Mouse (Mus musculus) Muller cell, postnatal 12 days (primary cell): ENCODE data around the gene Ralgps1.
A peak's percentile ranks its signal among the peaks of the same experiment; 100 is the strongest.

Experiments used
- DNase-seq: peaks from one replicate; pipeline ENCODE4 v3.0.0-alpha.2; 2015; ENCODE audit errors: inconsistent ontology term

Gene Ralgps1

DNA sequence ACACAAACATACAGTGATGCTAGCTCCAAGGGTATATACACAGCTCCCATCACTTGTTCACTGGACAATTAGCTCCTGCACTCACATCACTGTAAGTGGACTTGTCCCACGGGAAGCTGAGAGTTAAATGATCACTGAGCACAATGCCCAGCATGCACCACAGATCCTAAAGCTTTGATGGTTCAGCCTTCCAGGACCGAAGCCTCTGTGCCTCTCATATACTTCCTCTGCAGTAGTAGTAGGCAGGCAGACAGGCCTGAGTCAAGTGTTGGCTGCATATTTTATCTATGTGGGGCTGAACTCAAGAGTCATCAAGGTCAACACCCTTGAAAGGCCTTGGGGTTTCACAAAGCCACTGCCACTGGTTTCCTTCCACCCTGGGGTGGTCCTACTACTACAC, 49.6 kb downstream of the Ralgps1 start:
- no peak for DNase-seq

DNA sequence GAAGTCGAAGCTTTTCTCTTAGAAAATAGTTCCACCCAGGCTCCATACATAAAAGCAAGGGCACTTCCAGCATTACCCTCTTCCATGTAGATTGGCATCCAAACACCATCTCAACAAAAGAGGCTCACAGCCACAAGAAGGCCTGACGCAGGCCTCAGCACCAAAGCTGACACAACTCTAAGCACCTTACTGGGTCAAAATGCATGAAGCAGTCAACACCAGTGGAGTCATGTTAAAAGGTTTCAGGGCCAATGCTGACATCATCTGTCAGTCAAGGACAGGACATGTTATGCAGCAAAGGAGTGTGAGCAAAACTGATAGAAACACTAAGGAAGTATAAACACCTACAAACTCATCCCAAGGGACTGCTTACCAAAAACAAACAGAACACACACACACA, 50.3 kb downstream of the Ralgps1 start:
- no peak for DNase-seq

DNA sequence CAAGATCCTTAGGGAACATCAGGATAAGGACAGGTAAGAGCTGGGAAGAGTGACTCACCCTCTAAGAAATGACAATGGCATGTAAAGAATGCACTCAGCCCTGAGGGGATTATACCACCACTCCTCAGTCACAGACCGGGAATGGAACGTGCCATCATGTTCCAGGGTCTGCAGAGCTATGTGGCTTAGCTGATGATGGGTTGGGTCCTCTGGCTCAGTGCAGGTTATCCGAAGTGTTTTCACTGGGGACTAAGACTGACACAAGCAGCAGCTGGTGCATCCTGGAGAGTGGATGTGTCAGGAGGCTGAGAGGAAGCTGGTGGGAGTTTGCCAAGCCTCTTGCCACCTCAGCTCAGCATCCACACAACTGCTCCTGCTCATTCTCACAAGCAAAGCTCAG, 50.7 kb downstream of the Ralgps1 start:
- peak; percentile 26 for DNase-seq

DNA sequence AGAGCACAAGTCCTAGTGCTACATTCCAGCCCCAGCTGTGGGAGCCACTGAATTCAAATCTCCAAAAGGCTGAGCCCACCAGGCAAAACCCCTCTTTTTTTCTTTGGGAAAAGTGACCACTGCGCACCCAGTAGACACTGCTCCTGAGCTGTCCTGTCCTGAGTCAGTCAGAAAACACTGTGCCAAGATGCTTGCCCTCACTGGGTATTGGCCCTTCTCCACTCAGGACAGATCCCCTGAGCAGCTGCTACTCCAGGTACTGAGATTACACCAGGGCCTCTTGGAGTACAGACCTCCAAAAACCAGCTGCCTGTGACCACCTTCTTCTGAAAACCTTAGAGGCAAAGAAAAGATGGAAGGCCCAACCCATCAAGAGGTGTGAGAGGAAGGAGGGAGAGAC, 51.4 kb downstream of the Ralgps1 start:
- DNase-seq: no peak

DNA sequence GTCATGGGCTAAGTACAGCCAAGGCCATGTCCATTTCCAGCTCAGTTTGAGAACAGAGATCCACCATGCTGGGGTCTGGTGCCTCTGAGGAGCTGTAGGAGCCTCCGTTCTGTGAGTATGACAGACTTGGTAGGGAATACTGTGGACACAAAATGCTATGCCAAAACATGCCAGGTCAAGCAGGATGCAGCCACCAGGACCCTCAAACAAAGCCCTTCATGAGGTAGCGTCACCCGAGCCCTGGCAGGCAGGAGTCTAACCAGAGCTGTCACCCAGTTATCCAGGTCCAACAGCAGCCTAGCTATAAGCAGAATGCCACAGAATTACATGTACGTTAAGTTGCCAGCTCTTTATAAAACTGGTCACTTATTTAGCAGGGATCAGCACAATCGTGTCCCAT, 51.8 kb downstream of the Ralgps1 start:
- DNase-seq: no peak

DNA sequence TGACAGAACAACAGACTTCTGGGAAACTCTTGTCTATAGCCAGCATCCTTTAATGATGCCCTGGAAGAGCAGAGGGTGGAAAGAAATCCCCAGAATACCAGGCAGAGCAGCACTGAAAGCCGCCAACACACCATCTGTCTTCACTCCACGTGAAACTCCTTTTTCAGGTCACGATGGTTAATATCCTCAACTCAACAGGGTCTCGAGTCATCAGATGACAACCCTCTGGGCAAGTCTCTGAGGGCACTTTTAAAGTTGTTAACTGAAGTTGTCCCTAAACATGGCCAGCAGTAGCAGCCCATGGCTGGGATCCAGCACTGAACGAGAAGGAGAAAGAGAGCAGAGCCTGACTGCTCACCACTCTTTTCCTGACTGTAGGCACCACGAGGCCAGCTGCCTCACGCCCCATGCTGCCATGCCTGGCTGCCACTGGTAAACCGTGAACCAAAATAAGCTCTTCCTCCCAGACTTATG, 52.8 kb downstream of the Ralgps1 start:
- peak; percentile 46 for DNase-seq

DNA sequence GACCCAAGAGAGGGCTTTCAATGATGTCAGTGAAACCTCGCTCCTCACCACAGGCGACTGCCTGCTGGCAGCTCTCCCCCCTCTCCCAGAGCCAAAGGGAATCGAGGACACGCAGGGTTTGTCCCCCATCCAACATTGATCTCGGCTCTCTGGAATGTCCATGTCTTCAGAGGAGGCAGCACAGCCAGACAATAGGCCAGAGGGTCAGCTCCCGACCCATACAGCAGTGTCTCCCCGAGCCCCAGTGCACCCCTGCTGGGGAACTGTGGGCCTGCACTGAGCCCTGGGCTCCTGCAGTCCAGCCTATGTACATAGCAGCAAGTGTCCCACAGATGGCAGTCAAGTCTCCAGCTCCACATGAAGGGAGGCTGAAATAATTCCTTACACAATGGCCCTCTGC, 54.8 kb downstream of the Ralgps1 start:
- peak; percentile 99 for DNase-seq

DNA sequence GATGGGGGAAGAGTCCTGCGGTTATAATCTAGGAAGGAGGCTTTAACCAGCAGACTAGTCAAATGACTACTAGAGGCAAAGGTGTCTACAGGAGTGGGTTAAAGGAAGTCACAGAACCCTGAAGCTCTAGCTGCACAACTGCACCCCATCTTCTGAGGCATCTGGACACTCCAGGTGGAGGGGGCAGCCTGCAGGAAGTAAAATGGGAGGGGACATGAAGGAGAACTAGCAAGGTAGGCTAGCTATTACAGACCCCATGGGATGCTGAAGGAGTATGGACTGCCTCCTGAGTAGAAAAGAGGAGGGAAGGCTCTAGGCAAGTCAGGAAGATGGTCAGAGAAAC, 55.3 kb downstream of the Ralgps1 start:
- DNase-seq: no peak

DNA sequence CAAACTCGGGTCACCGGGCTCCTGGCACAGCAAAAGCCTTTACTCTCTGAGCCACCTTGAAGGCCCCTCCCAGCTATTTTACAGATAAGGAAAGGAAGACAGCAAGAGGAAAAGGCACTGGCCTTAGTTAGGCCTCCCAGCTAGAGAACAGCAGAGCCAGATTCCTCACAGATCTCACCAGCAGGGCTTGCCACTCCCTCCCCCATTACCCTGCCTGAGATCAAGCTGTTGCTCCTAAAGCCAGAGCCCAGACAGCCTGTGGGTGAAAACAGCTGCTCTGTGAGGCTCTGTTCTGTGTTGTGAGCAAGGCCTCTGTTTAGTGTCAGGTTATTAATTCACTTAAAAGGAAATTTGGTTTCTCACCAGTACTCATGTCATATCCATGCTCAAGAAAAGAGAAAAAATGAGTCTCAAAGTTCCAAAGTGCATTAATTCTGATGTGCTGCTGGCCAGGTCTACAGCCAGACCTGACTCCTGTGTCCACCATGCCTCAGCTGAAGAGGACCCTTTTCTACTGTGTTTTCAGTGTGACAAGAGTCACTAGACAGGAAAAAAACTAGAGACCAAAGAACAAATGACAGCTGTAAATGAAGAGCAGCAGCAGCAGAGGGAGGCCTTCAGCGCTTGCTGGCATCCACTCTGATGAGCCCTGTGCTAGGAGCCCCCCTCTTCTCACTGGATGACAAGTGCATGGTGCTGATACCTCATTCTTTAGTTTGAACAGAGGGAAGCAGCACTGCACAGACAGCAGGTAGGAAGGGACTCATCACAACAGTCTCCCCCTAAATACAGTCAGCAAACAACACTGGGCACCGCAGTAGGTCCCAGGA, 55.8 kb downstream of the Ralgps1 start:
- DNase-seq: peak; percentile 55

DNA sequence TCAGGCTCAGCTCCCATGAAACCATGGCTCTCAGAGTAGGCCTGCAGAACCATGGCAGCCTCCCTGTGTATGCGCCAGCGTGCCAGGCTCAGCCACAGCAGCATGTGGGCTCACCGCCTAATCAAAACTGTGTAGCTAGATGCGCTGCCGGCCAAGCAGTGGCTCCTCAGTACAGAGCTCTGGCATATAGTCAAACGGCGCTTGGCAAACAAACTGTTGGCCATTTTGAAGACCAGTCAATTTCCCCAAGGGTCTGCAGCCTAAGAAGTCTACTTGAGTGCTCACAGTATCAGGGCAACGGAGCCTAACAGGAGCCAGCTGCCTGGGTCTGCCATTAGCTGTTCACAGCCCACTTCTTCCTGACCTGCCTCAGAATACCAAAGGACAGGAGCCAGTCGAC, 61.9 kb downstream of the Ralgps1 start:
- peak; percentile 35 for DNase-seq

DNA sequence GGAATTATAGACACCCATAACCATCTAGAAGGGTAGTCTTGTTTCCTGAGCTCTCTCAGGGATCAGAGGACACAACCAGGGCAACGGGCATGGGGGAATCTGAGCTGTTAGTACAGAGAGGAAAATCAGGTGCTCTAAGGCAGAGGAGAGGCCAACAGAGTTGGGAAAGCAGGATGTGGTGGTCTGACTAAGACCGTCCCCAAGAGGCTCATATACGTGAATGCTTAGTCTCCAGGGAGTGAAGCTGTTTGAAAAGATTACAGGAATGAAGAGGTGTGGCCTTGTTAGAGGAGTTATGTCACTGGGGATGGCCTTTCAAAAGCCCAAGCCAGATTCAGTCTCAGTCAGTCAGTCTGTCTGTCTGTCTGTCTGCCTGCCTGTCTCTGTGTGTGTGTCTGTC, 64.7 kb downstream of the Ralgps1 start:
- DNase-seq: no peak

DNA sequence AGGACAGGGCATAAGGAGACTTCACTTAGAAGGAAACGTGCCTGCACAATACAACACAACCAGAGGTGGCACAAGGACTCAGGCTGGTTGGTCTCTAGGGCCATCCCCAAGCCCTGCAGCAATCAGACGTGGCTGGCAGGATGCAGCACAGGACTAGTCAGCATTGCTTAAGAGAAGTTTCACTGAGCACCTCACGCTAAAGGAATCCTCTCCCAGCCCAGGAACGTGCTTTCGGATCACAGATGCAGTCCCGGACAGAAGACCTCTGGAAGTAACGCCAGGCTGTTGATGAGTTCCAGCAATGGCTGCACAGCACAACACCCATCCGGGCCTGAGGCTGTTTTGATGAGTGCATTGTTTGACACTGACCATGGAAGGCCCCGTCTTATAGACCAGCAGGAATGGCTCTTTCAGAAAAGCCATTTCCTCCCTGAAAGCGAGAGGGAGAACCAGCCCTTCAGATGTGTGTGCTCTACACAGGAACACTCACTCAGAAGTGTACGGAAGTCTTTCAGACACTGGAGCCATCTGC, 67.8 kb downstream of the Ralgps1 start:
- DNase-seq: no peak

DNA sequence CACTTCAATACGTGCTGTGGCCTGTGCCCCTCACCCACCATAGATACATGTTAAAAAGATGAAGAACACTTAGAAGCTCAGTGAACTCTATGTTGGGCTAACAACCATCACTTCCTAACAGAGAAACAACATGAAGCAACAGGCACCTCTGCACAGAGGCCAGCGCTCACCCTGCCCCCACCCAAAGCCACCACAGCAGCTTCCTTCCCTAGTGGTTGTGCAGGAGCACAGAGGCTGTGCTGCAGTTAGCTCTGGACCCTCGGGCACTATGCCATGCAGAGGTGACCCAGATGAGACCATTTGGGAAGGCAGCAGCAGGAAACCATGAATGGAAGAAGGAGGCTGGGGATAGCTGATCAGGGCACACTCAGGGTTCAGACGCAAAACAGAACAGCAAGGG, 68.5 kb downstream of the Ralgps1 start:
- DNase-seq: no peak

DNA sequence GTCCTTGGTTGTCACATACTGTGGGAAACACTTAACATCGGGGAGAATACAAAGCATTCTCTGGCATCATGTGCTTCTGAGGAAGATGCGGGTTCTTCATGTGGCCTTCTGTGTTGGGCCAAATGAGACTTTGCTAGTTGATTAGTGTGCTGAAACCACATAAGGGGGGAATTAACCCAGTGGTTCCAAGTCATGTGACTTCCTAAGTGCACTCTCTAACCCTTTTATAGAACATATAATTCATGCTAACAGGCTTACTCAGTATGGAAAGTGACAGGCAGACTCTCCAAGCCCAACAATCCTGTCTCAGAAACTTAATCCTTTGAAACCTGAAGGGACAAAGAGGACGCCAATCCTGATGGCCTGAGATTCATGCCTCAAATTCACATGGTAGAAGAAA, 68.9 kb downstream of the Ralgps1 start:
- DNase-seq: peak; percentile 32

DNA sequence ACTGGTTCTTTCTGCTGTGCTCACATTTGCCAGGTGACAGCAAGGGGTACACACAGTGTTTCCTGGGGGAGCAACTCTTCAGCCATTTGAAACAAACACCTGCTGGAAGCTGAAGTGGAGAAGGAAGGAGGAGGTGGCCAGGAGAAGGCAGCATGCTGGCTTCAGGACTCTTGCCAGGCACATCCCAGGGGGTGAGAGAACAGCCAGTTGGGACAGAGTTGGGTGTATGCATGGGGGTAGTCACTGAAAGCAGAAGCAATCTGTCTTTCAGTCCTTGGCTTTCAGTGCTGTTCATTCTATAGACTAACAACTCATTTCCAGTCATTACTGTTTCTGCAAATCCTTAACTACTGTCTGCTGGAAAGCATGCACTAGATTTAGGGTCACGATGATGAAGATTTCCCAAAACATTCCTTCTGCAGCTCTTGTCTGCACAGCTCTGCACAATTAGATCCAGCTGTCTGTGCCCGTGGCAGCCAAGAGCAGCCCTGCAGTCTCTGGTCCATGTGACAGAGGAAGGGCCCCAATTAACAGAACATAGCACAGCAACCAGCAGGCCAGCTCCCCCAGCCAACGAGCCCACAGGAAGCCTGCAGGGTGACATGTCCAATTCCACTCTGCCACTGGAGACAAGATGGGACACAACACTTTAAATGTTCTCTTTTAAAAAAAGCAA, 70.8 kb downstream of the Ralgps1 start:
- DNase-seq: peak; percentile 48

DNA sequence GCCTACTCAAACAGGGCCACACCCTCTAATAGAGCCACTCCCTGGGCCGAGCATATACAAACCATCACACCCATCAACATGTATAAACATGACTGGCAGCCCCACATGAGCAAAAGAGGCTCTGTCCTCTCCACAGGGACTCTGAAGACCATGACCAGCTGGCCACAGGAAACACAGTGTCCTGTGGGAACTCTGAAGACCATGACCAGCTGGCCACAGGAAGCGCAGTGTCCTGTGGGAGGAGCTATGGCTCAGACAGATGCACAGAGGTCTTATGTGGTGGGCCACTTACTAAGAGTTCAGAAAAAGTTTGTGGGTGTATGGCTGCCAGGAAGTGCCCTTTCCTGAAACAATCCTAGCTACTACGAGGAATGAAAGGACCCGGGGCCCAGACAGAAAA, 72.4 kb downstream of the Ralgps1 start:
- no peak for DNase-seq

DNA sequence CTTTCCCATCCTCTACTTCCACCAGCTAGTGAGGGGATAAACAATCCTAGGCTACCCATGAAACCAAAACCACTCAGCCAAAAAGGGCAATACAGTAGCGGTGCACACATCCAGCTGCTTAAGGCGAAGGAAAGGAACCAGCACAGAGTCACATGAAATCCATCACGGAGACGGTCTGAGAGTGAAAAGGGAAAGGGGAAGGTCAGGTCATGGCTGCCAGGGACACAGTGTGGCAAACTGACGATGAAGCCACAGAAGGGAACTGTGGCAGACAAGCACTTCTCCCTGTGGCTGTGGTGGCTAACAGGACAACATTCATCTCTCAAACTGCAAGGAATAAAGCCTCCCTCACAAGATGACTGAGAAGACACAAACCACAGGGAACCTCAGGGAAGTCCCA, 76.2 kb downstream of the Ralgps1 start:
- DNase-seq: no peak

DNA sequence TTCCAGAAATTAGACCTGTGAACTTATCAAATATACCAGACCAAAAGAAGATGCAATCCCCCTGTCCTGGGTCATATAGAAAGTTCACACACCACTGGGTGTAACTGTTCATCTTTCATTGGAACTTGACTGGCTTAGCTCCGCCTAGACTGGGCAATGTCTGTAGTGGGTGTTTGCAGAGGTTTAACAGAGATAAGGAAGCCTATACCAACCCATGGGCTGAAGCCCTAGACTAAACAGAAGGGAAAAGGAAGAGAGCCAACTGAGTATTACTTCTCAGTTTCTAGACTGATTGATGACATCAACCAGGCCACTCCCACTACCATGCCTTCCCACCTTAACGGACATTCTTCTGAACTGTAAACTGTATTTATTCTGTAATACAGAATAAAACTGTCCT, 79.2 kb downstream of the Ralgps1 start:
- no peak for DNase-seq

DNA sequence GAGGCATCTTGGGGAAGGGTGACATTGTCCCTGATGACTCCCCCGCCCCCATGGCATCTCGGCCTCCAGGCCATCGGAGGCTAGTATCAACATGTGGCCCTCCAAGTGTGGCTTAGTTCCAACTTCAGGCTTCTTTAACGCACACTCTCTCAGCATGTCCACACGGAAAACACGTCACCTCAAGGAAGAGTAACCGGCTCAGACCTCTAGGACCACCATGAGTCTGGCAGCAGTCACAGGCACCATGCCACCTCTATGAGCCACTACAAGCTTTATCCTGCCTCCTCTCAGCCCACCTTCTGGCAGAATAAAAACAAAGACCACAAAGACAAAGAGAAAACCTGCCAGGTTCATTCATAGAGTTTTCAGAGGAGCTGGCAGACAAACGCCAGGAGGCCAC, 80.8 kb downstream of the Ralgps1 start:
- no peak for DNase-seq

DNA sequence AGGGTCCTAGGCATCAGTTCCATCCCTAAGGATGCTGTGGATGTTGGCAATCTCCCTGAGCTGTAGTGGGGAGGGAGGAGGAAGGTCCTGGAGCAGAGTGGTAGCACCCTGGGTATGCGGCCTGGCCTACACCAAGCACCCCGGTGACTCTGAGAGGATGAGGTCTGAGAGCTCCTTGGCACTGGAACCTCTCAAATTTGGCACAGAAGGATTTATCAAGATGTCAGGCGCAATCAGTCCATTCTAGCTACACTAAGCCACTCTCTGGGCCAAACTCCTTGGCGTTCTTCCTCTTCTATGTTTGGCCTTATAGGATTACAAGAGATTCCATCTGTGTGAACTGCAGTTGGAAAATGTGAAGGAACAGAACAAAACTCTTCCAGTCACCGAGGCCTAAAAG, 82.4 kb downstream of the Ralgps1 start:
- no peak for DNase-seq

DNA sequence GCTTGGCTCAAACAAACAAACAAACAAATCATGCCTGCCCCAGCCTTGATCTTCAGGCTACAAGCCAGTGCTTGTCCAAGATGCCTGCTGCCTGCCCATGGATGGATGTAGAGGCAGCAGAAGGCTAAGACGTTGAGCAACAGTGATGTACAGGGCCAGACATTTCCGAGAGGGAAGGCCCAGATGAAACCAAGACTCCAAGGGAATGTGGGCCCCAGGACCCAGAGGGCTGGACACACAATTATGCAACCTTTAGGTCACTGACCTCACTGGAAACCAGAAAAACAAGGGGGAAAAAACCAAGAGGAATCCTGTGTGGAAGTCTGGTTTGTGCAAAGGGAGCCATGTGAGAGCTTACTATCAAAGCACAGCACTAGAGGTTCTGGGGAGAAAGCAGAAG, 87.6 kb downstream of the Ralgps1 start:
- no peak for DNase-seq

DNA sequence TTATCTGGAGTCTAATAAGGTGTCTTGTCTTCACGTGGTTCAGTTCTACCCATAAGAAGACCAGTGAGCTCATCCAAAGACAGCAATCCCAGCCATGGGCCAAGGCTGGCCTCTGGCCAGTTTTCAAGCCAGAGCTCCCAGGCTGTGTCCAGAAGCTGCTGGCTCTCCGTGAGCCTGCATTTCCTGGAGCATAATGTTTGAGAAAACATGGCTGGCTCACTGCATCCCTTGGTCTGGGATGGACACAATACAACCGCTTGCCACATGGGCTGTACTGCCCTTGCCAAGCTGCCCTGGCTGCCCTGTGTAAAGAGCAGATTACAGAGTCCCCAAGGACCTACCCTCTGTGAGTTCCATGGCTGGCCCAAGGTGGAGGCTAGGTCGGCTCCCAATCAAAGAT, 88.4 kb downstream of the Ralgps1 start:
- peak; percentile 40 for DNase-seq

DNA sequence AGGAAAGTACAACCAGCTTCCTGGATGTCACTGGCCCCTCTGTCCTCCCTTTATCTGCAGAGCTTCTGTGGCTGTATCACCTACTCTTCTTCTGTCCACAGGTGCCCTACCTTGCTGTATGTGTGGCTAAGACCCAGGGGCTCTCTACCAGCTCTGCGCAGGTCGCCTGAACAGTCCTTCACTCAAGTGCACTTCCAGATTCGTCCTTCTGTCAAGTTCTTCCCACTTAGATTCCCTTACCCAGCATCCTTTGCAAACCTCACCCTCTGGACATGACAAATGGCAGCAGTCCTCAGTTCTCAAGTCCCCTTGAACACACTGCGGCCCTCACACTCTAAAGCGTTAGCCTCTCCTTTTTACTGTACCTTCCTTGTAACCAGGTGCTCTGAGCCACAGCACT, 89.5 kb downstream of the Ralgps1 start:
- DNase-seq: no peak
